Mouse (Mus musculus) embryonic fibroblast, embryonic 13.5 days (primary cell): ENCODE measurements around the gene Herc2. TPM values are rescaled to one million over a fixed set of nuclear protein-coding genes. Genes with fewer than 3 reads are reported as not detected.

Experiments used
- H3K27ac ChIP-seq: 2 replicates; pipeline ENCODE4 v1.5.1; 2012; ENCODE audit warnings: low read length, control low read depth, inconsistent platforms; ENCODE audit not compliant: insufficient read depth
- H3K4me1 ChIP-seq: 2 replicates; pipeline ENCODE4 v1.6.1; 2011; ENCODE audit warnings: low read length; ENCODE audit not compliant: control insufficient read depth, insufficient read depth
- H3K4me3 ChIP-seq: 2 replicates; pipeline ENCODE4 v1.5.1; 2011; ENCODE audit warnings: mild to moderate bottlenecking, control low read depth, low read length; ENCODE audit not compliant: insufficient read depth
- CTCF ChIP-seq: IDR thresholded peaks from 2 replicates; pipeline ENCODE4 v1.5.1; 2011; ENCODE audit warnings: mild to moderate bottlenecking, control low read depth, low read length, moderate library complexity, borderline replicate concordance; ENCODE audit not compliant: insufficient read depth
- POLR2A ChIP-seq: IDR thresholded peaks from 2 replicates; pipeline ENCODE4 v1.6.1; 2011; ENCODE audit warnings: low read depth, mild to moderate bottlenecking, control low read depth, low read length, moderate library complexity
- polyA plus RNA-seq: library from polyadenylated mRNA; stranded (reverse); fragments of >200 nt; gene quantifications from 2 replicates; pipeline ENCODE4 v1.2.4, GENCODE M21; 2011; ENCODE audit warnings: low read depth; ENCODE audit not compliant: missing spikeins, insufficient read length

Herc2 gene
- polyA plus RNA-seq, 1 experiment = 55.5 TPM

GRCm38 (mm10) chr7:56236617-56237016 lies 186.6 kb downstream of the Herc2 start:
- no peaks in the 10 kb centered on the region for H3K4me1 ChIP-seq
- no peak for TF ChIP-seq POLR2A
- TF ChIP-seq CTCF = no peak

GRCm38 (mm10) chr7:56239543-56239942 lies 189.5 kb downstream of the Herc2 start, which contains the start of gene Oca2:
TSS of gene Oca2 (plus strand) at chr7:56239760.
- no peak for TF ChIP-seq CTCF
- no peak for TF ChIP-seq POLR2A
- H3K4me3 ChIP-seq = no peak within 1 kb of the TSS
- H3K27ac ChIP-seq = no peak within 1 kb of the TSS
- no peaks in the 10 kb centered on the region for H3K4me1 ChIP-seq

More at GRCm38 (mm10) chr7:56236617-56237016, 186.6 kb downstream of the Herc2 start:
- H3K4me3 ChIP-seq = no peak overlapping the region
- no peak overlapping the region for H3K27ac ChIP-seq

- TF ChIP-seq POLR2A (no peak), CTCF (no peak)
- Histone ChIP-seq H3K4me1 (no peaks in the 10 kb centered on the region), H3K27ac (no peak overlapping the region), H3K4me3 (no peak overlapping the region)
Measured at GRCm38 (mm10) chr7:56254568-56254967, 204.6 kb downstream of the Herc2 start.

GRCm38 (mm10) chr7:56257875-56258441 lies 208.0 kb downstream of the Herc2 start:
- Histone ChIP-seq H3K4me1 (no peaks in the 10 kb centered on the region), H3K27ac (no peak overlapping the region), H3K4me3 (no peak overlapping the region)
- no peak for TF ChIP-seq POLR2A
- no peak for TF ChIP-seq CTCF

- TF ChIP-seq CTCF (no peak), POLR2A (no peak)
- no peak overlapping the region for H3K27ac ChIP-seq
- no peaks in the 10 kb centered on the region for H3K4me1 ChIP-seq
- H3K4me3 ChIP-seq = no peak overlapping the region
Measured at GRCm38 (mm10) chr7:56277506-56277905, 227.5 kb downstream of the Herc2 start.

Other genes starting within 250 kb of the Herc2 start
- gene Cyfip1, start 208.5 kb upstream of the Herc2 start, polyA plus RNA-seq = 120 and 125 TPM in 2 replicates
- gene Nipa2, start 87.7 kb upstream of the Herc2 start, polyA plus RNA-seq = 56.6 and 61.0 TPM in 2 replicates
- gene Nipa1, start 30.2 kb upstream of the Herc2 start, polyA plus RNA-seq = 12.2 and 13.8 TPM in 2 replicates
- not detected in 2 replicates for gene Oca2, start 189.6 kb downstream of the Herc2 start, polyA plus RNA-seq